Mouse (Mus musculus) myocyte (in vitro differentiated cells): ENCODE measurements around the gene Rbms1.

ENCODE experiments used
- CEBPB ChIP-seq: IDR thresholded peaks from 2 replicates; pipeline ENCODE4 v1.6.1; 2011; ENCODE audit warnings: mild to moderate bottlenecking, moderate library complexity; ENCODE audit not compliant: poor library complexity, insufficient read depth, severe bottlenecking
- E2F4 ChIP-seq: IDR thresholded peaks from one replicate; pipeline ENCODE4 v1.6.1; 2011; ENCODE audit warnings: mild to moderate bottlenecking, control low read depth, moderate library complexity; ENCODE audit not compliant: insufficient read depth
- MAX ChIP-seq: IDR thresholded peaks from one replicate; pipeline ENCODE4 v1.6.1; 2011; ENCODE audit warnings: low read depth, mild to moderate bottlenecking, control low read depth
- MYOD1 ChIP-seq, 3 experiments: IDR thresholded peaks; one replicate each; pipeline ENCODE4 v1.6.1; 2011; ENCODE audit warnings: control low read depth in 2 of 3, low read depth in 2 of 3, mild to moderate bottlenecking in 2 of 3, moderate library complexity in 1 of 3; ENCODE audit not compliant: insufficient read length in 2 of 3, control insufficient read depth in 1 of 3
- POLR2A ChIP-seq: IDR thresholded peaks from one replicate; pipeline ENCODE4 v1.6.1; 2011; ENCODE audit warnings: low read depth, mild to moderate bottlenecking, control low read depth, moderate library complexity; ENCODE audit not compliant: insufficient read length
- POLR2AphosphoS2 ChIP-seq: IDR thresholded peaks from one replicate; pipeline ENCODE4 v1.6.1; 2011; ENCODE audit warnings: low read depth, control low read depth; ENCODE audit not compliant: insufficient read length
- REST ChIP-seq: IDR thresholded peaks from one replicate; pipeline ENCODE4 v1.6.1; 2011; ENCODE audit warnings: mild to moderate bottlenecking, control low read depth, moderate library complexity; ENCODE audit not compliant: insufficient read depth, insufficient read length
- SRF ChIP-seq: IDR thresholded peaks from one replicate; pipeline ENCODE4 v1.6.1; 2011; ENCODE audit warnings: low read depth; ENCODE audit not compliant: control insufficient read depth, insufficient read length
- TCF12 ChIP-seq: IDR thresholded peaks from one replicate; pipeline ENCODE4 v1.6.1; 2011; ENCODE audit warnings: mild to moderate bottlenecking, control low read depth; ENCODE audit not compliant: poor library complexity, insufficient read depth, severe bottlenecking
- TCF3 ChIP-seq: IDR thresholded peaks from one replicate; pipeline ENCODE4 v1.6.1; 2011; ENCODE audit warnings: low read depth, control low read depth; ENCODE audit not compliant: insufficient read length
- USF1 ChIP-seq: IDR thresholded peaks from one replicate; pipeline ENCODE4 v1.6.1; 2011; ENCODE audit warnings: low read depth, mild to moderate bottlenecking, control low read depth, moderate library complexity

DNA sequence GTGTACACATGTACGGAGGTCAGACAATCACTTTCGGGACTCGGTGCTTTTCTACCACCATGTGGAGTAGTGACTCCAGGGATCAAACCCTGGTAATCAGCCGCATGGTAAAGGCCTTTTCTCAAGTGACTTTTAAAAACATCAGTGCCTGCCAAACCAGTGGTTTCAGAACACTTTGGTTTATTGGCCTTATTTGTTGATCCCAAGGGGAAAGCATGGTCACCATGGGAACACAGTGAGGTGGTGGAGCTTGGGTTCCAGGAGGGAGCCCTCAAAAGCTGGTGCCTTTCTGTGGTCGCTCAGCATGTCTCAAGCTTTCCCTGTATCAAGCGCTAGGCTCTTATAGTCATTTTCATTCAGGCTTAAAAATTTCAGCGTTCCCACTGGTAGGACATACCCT is 126.8 kb downstream of the Rbms1 start:
- TF ChIP-seq E2F4 (no peak), POLR2A (no peak), USF1 (no peak), REST (no peak), POLR2AphosphoS2 (no peak), MAX (no peak), MYOD1 (IDR thresholded peaks at IDR 0.05; ENCODE audit: control insufficient read depth in 1 of 3, insufficient read length in 2 of 3, low read depth in 2 of 3) (no peak), TCF12 (no peak), TCF3 (no peak), CEBPB (no peak), SRF (no peak)
